Mouse (Mus musculus) megakaryocyte, embryonic 14.5 days (primary cell): Measurements from ENCODE around the gene Olfr703. TPM values are rescaled to one million over a fixed set of nuclear protein-coding genes. Genes with fewer than 3 reads are reported as not detected.

ENCODE experiments used
- H3K27me3 ChIP-seq: replicated peaks from 2 replicates; pipeline ENCODE3; 2012; ENCODE audit warnings: inconsistent platforms
- H3K36me3 ChIP-seq: replicated peaks from 2 replicates; pipeline ENCODE3; 2012; ENCODE audit warnings: low read length, inconsistent platforms, mixed read lengths
- H3K4me1 ChIP-seq: 2 replicates; pipeline ENCODE4 v1.6.1; 2012; ENCODE audit warnings: inconsistent platforms
- H3K4me3 ChIP-seq: replicated peaks from 2 replicates; pipeline ENCODE3; 2012; ENCODE audit warnings: moderate library complexity, mild to moderate bottlenecking, inconsistent platforms
- H3K9me3 ChIP-seq: 2 replicates; pipeline ENCODE4 v1.6.1; 2012; ENCODE audit warnings: inconsistent platforms
- FLI1 ChIP-seq: IDR thresholded peaks from 2 replicates; pipeline ENCODE4 v1.6.1; 2012; ENCODE audit warnings: low read length, inconsistent platforms, mixed read lengths
- GATA1 ChIP-seq: IDR thresholded peaks from 3 replicates; pipeline ENCODE4 v1.6.1; 2012; ENCODE audit warnings: mixed read lengths, low read length, inconsistent platforms, borderline replicate concordance
- polyA plus RNA-seq: library from polyadenylated mRNA; stranded (reverse); fragments of >175 nt; gene quantifications from 2 replicates; pipeline ENCODE4 v1.2.3, GENCODE M21; 2012; ENCODE audit warnings: low replicate concordance; ENCODE audit not compliant: insufficient read depth

Gene Olfr703
- polyA plus RNA-seq, result 0.58 TPM in 1 of 2 replicates, not detected in the other

GRCm38 (mm10) chr7:106843060-106843459 lies at the start of gene Olfr703:
Olfr703 (plus strand) TSS chr7:106843360.
- TF ChIP-seq FLI1 (no peak), GATA1 (no peak)

GRCm38 (mm10) chr7:106808734-106809133 lies 34.4 kb upstream of the Olfr703 start, which contains the start of gene Olfr700:
Olfr700 (minus strand) TSS chr7:106808834.
- Histone ChIP-seq H3K4me1 (no peaks in the 10 kb centered on the region), H3K36me3 (no peaks in the 10 kb centered on the region), H3K4me3 (no peak within 1 kb of the TSS), H3K9me3 (no peaks in the 10 kb centered on the region), H3K27me3 (no peaks in the 10 kb centered on the region)
- TF ChIP-seq FLI1 (no peak), GATA1 (no peak)

More at GRCm38 (mm10) chr7:106843060-106843459, at the start of gene Olfr703:
- no peaks in the 10 kb centered on the region for H3K36me3 ChIP-seq
- no peak within 1 kb of the TSS for H3K4me3 ChIP-seq
- no peaks in the 10 kb centered on the region for H3K27me3 ChIP-seq
- H3K4me1 ChIP-seq, result no peaks in the 10 kb centered on the region
- no peaks in the 10 kb centered on the region for H3K9me3 ChIP-seq

GRCm38 (mm10) chr7:106813829-106814228 lies 29.3 kb upstream of the Olfr703 start, which contains the start of gene Olfr701:
Olfr701 (plus strand) TSS chr7:106814129.
- TF ChIP-seq FLI1 (no peak), GATA1 (no peak)

GRCm38 (mm10) chr7:106815775-106816174 lies 27.4 kb upstream of the Olfr703 start:
- H3K9me3 ChIP-seq, result no peaks in the 10 kb centered on the region
- no peaks in the 10 kb centered on the region for H3K27me3 ChIP-seq
- no peaks in the 10 kb centered on the region for H3K36me3 ChIP-seq
- no peaks in the 10 kb centered on the region for H3K4me1 ChIP-seq
- H3K4me3 ChIP-seq, result no peak overlapping the region
- TF ChIP-seq GATA1, result no peak
- no peak for TF ChIP-seq FLI1

More at GRCm38 (mm10) chr7:106813829-106814228, 29.3 kb upstream of the Olfr703 start, which contains the start of gene Olfr701:
- H3K4me1 ChIP-seq, result no peaks in the 10 kb centered on the region
- H3K27me3 ChIP-seq, result no peaks in the 10 kb centered on the region
- no peak within 1 kb of the TSS for H3K4me3 ChIP-seq
- H3K9me3 ChIP-seq, result no peaks in the 10 kb centered on the region
- H3K36me3 ChIP-seq, result no peaks in the 10 kb centered on the region

GRCm38 (mm10) chr7:106818414-106818813 lies 24.7 kb upstream of the Olfr703 start:
- TF ChIP-seq GATA1, result no peak
- TF ChIP-seq FLI1, result no peak
- Histone ChIP-seq H3K36me3 (no peaks in the 10 kb centered on the region), H3K27me3 (no peaks in the 10 kb centered on the region), H3K4me1 (no peaks in the 10 kb centered on the region), H3K9me3 (no peaks in the 10 kb centered on the region), H3K4me3 (no peak overlapping the region)

- Histone ChIP-seq H3K36me3 (no peaks in the 10 kb centered on the region), H3K27me3 (no peaks in the 10 kb centered on the region), H3K9me3 (no peaks in the 10 kb centered on the region), H3K4me3 (no peak within 1 kb of the TSS), H3K4me1 (no peaks in the 10 kb centered on the region)
- no peak for TF ChIP-seq GATA1
- TF ChIP-seq FLI1, result no peak
Observed at GRCm38 (mm10) chr7:106833793-106834192, 9.4 kb upstream of the Olfr703 start, which contains the start of gene Olfr702. Olfr702 (minus strand) TSS chr7:106833893.

- no peak within 1 kb of the TSS for H3K4me3 ChIP-seq
- H3K9me3 ChIP-seq, result no peaks in the 10 kb centered on the region
- H3K36me3 ChIP-seq, result no peaks in the 10 kb centered on the region
- H3K27me3 ChIP-seq, result no peaks in the 10 kb centered on the region
- TF ChIP-seq GATA1 (no peak), FLI1 (no peak)
- no peaks in the 10 kb centered on the region for H3K4me1 ChIP-seq
Observed at GRCm38 (mm10) chr7:106862885-106863284, 19.7 kb downstream of the Olfr703 start, which contains the start of gene Olfr704. Olfr704 (plus strand) TSS chr7:106863185.

- no peak for TF ChIP-seq FLI1
- TF ChIP-seq GATA1, result no peak
- Histone ChIP-seq H3K9me3 (no peaks in the 10 kb centered on the region), H3K36me3 (no peaks in the 10 kb centered on the region), H3K4me1 (no peaks in the 10 kb centered on the region), H3K27me3 (no peaks in the 10 kb centered on the region), H3K4me3 (no peak within 1 kb of the TSS)
Observed at GRCm38 (mm10) chr7:106876791-106877190, 33.6 kb downstream of the Olfr703 start, which contains the start of gene Olfr705. Olfr705 (minus strand) TSS chr7:106876891.

GRCm38 (mm10) chr7:106888062-106888461 lies 44.9 kb downstream of the Olfr703 start, which contains the start of gene Olfr706:
Olfr706 (minus strand) TSS chr7:106888162.
- no peaks in the 10 kb centered on the region for H3K27me3 ChIP-seq
- no peaks in the 10 kb centered on the region for H3K36me3 ChIP-seq

More at GRCm38 (mm10) chr7:106888062-106888461, 44.9 kb downstream of the Olfr703 start, which contains the start of gene Olfr706:
- H3K9me3 ChIP-seq, result no peaks in the 10 kb centered on the region
- TF ChIP-seq FLI1 (no peak), GATA1 (no peak)
- H3K4me1 ChIP-seq, result no peaks in the 10 kb centered on the region
- H3K4me3 ChIP-seq, result no peak within 1 kb of the TSS

Other genes with a start within 250 kb of the Olfr703 start
- not detected in 2 replicates for gene Olfr693, start 162.8 kb upstream of the Olfr703 start, polyA plus RNA-seq
- gene Olfr694, start 151.5 kb upstream of the Olfr703 start, polyA plus RNA-seq, result not detected in 2 replicates
- not detected in 2 replicates for gene Olfr695, start 127.0 kb upstream of the Olfr703 start, polyA plus RNA-seq
- gene Olfr697, start 100.9 kb upstream of the Olfr703 start, polyA plus RNA-seq, result not detected in 2 replicates
- not detected in 2 replicates for gene Olfr698, start 88.0 kb upstream of the Olfr703 start, polyA plus RNA-seq
- not detected in 2 replicates for gene Olfr699, start 50.2 kb upstream of the Olfr703 start, polyA plus RNA-seq
- not detected in 2 replicates for gene Olfr700, start 34.5 kb upstream of the Olfr703 start, polyA plus RNA-seq
- not detected in 2 replicates for gene Olfr701, start 29.2 kb upstream of the Olfr703 start, polyA plus RNA-seq
- gene Olfr702, start 9.5 kb upstream of the Olfr703 start, polyA plus RNA-seq, result not detected in 2 replicates
- not detected in 2 replicates for gene Olfr704, start 19.8 kb downstream of the Olfr703 start, polyA plus RNA-seq
- not detected in 2 replicates for gene Olfr705, start 33.5 kb downstream of the Olfr703 start, polyA plus RNA-seq
- gene Olfr706, start 44.8 kb downstream of the Olfr703 start, polyA plus RNA-seq, result not detected in 2 replicates
- gene Olfr707, start 57.9 kb downstream of the Olfr703 start, polyA plus RNA-seq, result not detected in 2 replicates
- gene Olfr1532-ps1, start 64.6 kb downstream of the Olfr703 start, polyA plus RNA-seq, result not detected in 2 replicates
- gene Olfr709-ps1, start 88.9 kb downstream of the Olfr703 start, polyA plus RNA-seq, result not detected in 2 replicates
- gene Olfr710, start 105.0 kb downstream of the Olfr703 start, polyA plus RNA-seq, result not detected in 2 replicates
- gene Olfr6, start 120.6 kb downstream of the Olfr703 start, polyA plus RNA-seq, result not detected in 2 replicates
- not detected in 2 replicates for gene Olfr711, start 132.1 kb downstream of the Olfr703 start, polyA plus RNA-seq
- gene Olfr2, start 162.7 kb downstream of the Olfr703 start, polyA plus RNA-seq, result 0.47 TPM in 1 of 2 replicates, not detected in the other
- not detected in 2 replicates for gene Olfr713, start 187.8 kb downstream of the Olfr703 start, polyA plus RNA-seq
- gene Olfr714, start 227.6 kb downstream of the Olfr703 start, polyA plus RNA-seq, result not detected in 2 replicates
- not detected in 2 replicates for gene Olfr17, start 249.9 kb downstream of the Olfr703 start, polyA plus RNA-seq